Mouse (Mus musculus): ENCODE results near the gene Tmcc2.

Tmcc2 gene

GRCm38 (mm10) chr1:132389886-132390585, 1.0 kb downstream of the Tmcc2 start:
- peak; percentile 65 for DNase-seq (ENCODE audit: low spot score)

GRCm38 (mm10) chr1:132388813-132389803, 2.0 kb downstream of the Tmcc2 start:
- DNase-seq (ENCODE audit: low spot score): peak; percentile 29

- DNase-seq (ENCODE audit: low spot score): no peak
Observed at GRCm38 (mm10) chr1:132387943-132388342, 3.1 kb downstream of the Tmcc2 start.

- DNase-seq (ENCODE audit: low spot score): no peak
Observed at GRCm38 (mm10) chr1:132386266-132386665, 4.8 kb downstream of the Tmcc2 start.

GRCm38 (mm10) chr1:132385711-132386110, 5.4 kb downstream of the Tmcc2 start:
- DNase-seq (ENCODE audit: low spot score): no peak

GRCm38 (mm10) chr1:132385266-132385665, 5.8 kb downstream of the Tmcc2 start:
- peak; percentile 21 for DNase-seq (ENCODE audit: low spot score)

- no peak for DNase-seq (ENCODE audit: low spot score)
Observed at GRCm38 (mm10) chr1:132384001-132384554, 7.0 kb downstream of the Tmcc2 start.

- no peak for DNase-seq (ENCODE audit: low spot score)
Observed at GRCm38 (mm10) chr1:132381929-132382328, 9.2 kb downstream of the Tmcc2 start.

- no peak for DNase-seq (ENCODE audit: low spot score)
Observed at GRCm38 (mm10) chr1:132380550-132381100, 10.5 kb downstream of the Tmcc2 start.

GRCm38 (mm10) chr1:132377811-132378210, 13.3 kb downstream of the Tmcc2 start:
- no peak for DNase-seq (ENCODE audit: low spot score)

GRCm38 (mm10) chr1:132377055-132377365, 14.1 kb downstream of the Tmcc2 start:
- DNase-seq (ENCODE audit: low spot score): no peak

GRCm38 (mm10) chr1:132376211-132377054, 14.6 kb downstream of the Tmcc2 start:
- DNase-seq (ENCODE audit: low spot score): no peak

- no peak for DNase-seq (ENCODE audit: low spot score)
Observed at GRCm38 (mm10) chr1:132375256-132375655, 15.8 kb downstream of the Tmcc2 start.

- no peak for DNase-seq (ENCODE audit: low spot score)
Observed at GRCm38 (mm10) chr1:132374873-132375244, 16.2 kb downstream of the Tmcc2 start.

GRCm38 (mm10) chr1:132374140-132374872, 16.8 kb downstream of the Tmcc2 start:
- DNase-seq (ENCODE audit: low spot score): no peak

- DNase-seq (ENCODE audit: low spot score): no peak
Observed at GRCm38 (mm10) chr1:132372896-132373534, 18.1 kb downstream of the Tmcc2 start.

GRCm38 (mm10) chr1:132372354-132372753, 18.7 kb downstream of the Tmcc2 start:
- DNase-seq (ENCODE audit: low spot score): no peak

- no peak for DNase-seq (ENCODE audit: low spot score)
Observed at GRCm38 (mm10) chr1:132371298-132372081, 19.6 kb downstream of the Tmcc2 start.

GRCm38 (mm10) chr1:132370681-132371173, 20.4 kb downstream of the Tmcc2 start:
- DNase-seq (ENCODE audit: low spot score): no peak

Measured in retina, embryonic 14.5 days (tissue).